Mouse (Mus musculus) intestine, embryonic 15.5 days (tissue): ENCODE data around the gene Ikzf1. TPM values are rescaled to one million over a fixed set of nuclear protein-coding genes. Genes with fewer than 3 reads are reported as not detected.
A peak's percentile ranks its signal among the peaks of the same experiment; 100 is the strongest.

Source experiments
- ATAC-seq: fragments of 200-750 bp; cut with Nextera tagmentation; 2 replicates; pipeline ENCODE4 v1.8.0; 2017; ENCODE audit warnings: moderate TSS enrichment, moderate library complexity
- H3K27ac ChIP-seq: fragments of 300-500 bp; sonication (generic); 2 replicates; pipeline ENCODE4 v1.5.1; 2015; ENCODE audit warnings: mild to moderate bottlenecking, inconsistent platforms
- H3K27me3 ChIP-seq: fragments of 300-500 bp; sonication (generic); replicated peaks from 2 replicates; pipeline ENCODE4 v1.6.1; 2015; ENCODE audit warnings: inconsistent platforms
- H3K36me3 ChIP-seq: fragments of 300-500 bp; sonication (generic); 2 replicates; pipeline ENCODE4 v1.6.1; 2015; ENCODE audit warnings: inconsistent platforms
- H3K4me1 ChIP-seq: fragments of 300-500 bp; sonication (generic); replicated peaks from 2 replicates; pipeline ENCODE4 v1.6.1; 2015; ENCODE audit warnings: inconsistent platforms
- H3K4me2 ChIP-seq: fragments of 300-500 bp; sonication (generic); replicated peaks from 2 replicates; pipeline ENCODE4 v1.6.1; 2015; ENCODE audit warnings: mild to moderate bottlenecking, inconsistent platforms
- H3K4me3 ChIP-seq: fragments of 300-500 bp; sonication (generic); replicated peaks from 2 replicates; pipeline ENCODE4 v1.5.1; 2015; ENCODE audit warnings: inconsistent platforms
- H3K9ac ChIP-seq: fragments of 300-500 bp; sonication (generic); 2 replicates; pipeline ENCODE4 v1.6.1; 2015; ENCODE audit warnings: inconsistent platforms
- H3K9me3 ChIP-seq: fragments of 300-500 bp; sonication (generic); 2 replicates; pipeline ENCODE4 v1.6.1; 2016; ENCODE audit warnings: inconsistent platforms
- WGBS: fragments of 180-500 bp; shearing (Covaris S2); methylation state at CpG from one replicate; pipeline ENCODE4 v1.1.7; 2015; 5-methylcytosine and 5-hydroxymethylcytosine counted together
- polyA plus RNA-seq: library from polyadenylated mRNA; unstranded; fragments of >200 nt; fragmentation: Nextera tagmentation; extraction: Ambion mirVana; gene quantifications from 2 replicates; pipeline ENCODE4 v1.2.1, GENCODE M21; 2015

Ikzf1 gene
- polyA plus RNA-seq, 1 experiment from 2014 or later = 1.5 TPM

DNA sequence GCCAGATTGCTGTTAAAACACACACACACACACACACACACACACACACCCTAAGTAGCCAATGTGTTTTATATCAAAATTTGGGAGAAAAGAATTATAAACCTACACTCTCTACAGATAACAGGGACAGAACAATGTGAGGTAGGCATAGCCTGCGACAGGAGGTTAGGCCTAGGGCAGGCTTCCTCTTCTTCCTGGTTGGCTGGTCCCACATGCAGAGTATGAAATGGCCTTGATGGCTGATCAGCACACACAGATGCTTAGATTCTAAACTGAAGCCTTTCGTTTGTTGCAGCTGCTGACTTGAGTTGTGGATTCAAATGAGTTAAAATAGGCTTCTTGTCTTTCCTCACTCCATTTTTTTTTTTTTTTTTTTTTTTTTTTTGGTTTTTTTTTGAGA, 93.0 kb downstream of the Ikzf1 start:
- Histone ChIP-seq H3K4me1 (no peaks in the 10 kb centered on the region), H3K27me3 (no peaks in the 10 kb centered on the region), H3K4me2 (no peak overlapping the region), H3K9ac (no peak overlapping the region), H3K4me3 (no peak overlapping the region), H3K36me3 (no peaks in the 10 kb centered on the region), H3K27ac (no peak overlapping the region), H3K9me3 (no peaks in the 10 kb centered on the region)
- 85% methylated on average over 2 of the region's 2 CpGs for WGBS
- no peak for ATAC-seq

DNA sequence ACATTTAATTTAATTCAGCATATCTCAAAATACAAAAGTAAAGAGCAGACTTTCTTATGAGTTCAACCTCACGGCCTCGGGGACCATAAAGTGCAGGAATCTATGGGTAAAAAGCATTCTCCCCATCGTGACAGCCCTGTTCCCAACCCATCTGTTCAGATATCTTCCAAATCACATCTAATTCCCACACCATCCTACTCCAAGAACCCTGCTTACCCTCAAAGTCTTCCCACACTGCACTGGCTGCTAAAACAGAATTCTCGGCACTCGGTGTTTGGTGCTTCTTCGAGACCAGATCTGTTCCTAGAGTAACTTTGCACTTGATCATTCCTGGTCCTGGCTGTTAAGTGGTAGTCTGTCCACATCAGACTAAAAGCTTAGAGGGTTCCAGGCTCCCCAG, 93.5 kb downstream of the Ikzf1 start:
- 94% methylated on average over 6 of the region's 6 CpGs for WGBS
- Histone ChIP-seq H3K4me3 (no peak overlapping the region), H3K27me3 (no peaks in the 10 kb centered on the region), H3K36me3 (no peaks in the 10 kb centered on the region), H3K4me2 (no peak overlapping the region), H3K9ac (no peak overlapping the region), H3K4me1 (no peaks in the 10 kb centered on the region), H3K9me3 (no peaks in the 10 kb centered on the region), H3K27ac (no peak overlapping the region)
- ATAC-seq = no peak

- no peak overlapping the region for H3K27ac ChIP-seq
- no peak overlapping the region for H3K4me3 ChIP-seq
- no peak overlapping the region for H3K4me2 ChIP-seq
- H3K9ac ChIP-seq = no peak overlapping the region
- no peaks in the 10 kb centered on the region for H3K9me3 ChIP-seq
- no peaks in the 10 kb centered on the region for H3K4me1 ChIP-seq
- no peaks in the 10 kb centered on the region for H3K27me3 ChIP-seq
- 83% methylated on average over 8 of the region's 8 CpGs for WGBS
- no peak for ATAC-seq
- H3K36me3 ChIP-seq = no peaks in the 10 kb centered on the region
These were observed 96.9 kb downstream of the Ikzf1 start for GRCm38 (mm10) chr11:11781728-11782127.

- WGBS = 58% methylated on average over 6 of the region's 6 CpGs
- no peak for ATAC-seq
- Histone ChIP-seq H3K27me3 (no peaks in the 10 kb centered on the region), H3K9me3 (no peaks in the 10 kb centered on the region), H3K9ac (0 out of 2 replicates have a peak overlapping the region, but pooled peaks have one; percentile 8), H3K4me1 (no peaks in the 10 kb centered on the region), H3K36me3 (no peaks in the 10 kb centered on the region), H3K27ac (no peak overlapping the region), H3K4me2 (no peak overlapping the region), H3K4me3 (no peak overlapping the region)
These were observed 100.7 kb downstream of the Ikzf1 start for GRCm38 (mm10) chr11:11785457-11785856.

DNA sequence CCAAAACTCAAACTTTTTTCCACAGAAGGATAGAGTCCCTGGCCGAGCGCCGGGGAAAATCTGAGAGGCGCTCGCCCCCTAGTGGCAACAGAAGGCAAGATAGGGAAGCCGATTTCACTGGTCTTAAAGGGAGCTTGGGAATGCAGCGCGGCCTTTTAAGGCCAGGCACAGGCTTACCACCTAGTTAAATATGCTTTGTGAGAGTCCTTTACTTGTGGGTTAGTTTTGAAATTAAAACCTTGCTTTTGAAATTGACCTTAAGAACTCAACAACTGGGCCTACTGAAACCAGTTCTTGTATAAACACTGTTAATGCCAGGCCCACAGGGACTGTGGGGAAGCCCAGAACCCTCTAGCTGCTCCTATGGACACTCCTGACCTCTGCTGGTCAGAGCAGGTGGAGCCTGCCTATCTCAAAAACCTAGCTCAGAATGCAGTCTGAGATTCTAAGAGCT, 103.7 kb downstream of the Ikzf1 start:
- no peaks in the 10 kb centered on the region for H3K4me1 ChIP-seq
- H3K9ac ChIP-seq = no peak overlapping the region
- H3K4me2 ChIP-seq = peak overlapping the region; percentile 40
- 1% methylated on average over 8 of the region's 8 CpGs for WGBS
- no peaks in the 10 kb centered on the region for H3K27me3 ChIP-seq
- no peak overlapping the region for H3K27ac ChIP-seq
- H3K4me3 ChIP-seq = no peak overlapping the region
- H3K9me3 ChIP-seq = no peaks in the 10 kb centered on the region
- ATAC-seq = peak; percentile 95
- H3K36me3 ChIP-seq = no peaks in the 10 kb centered on the region

GRCm38 (mm10) chr11:11794626-11795025, 109.8 kb downstream of the Ikzf1 start:
- 6% methylated on average over 1 of the region's 1 CpGs for WGBS
- Histone ChIP-seq H3K9ac (no peak overlapping the region), H3K4me2 (no peak overlapping the region), H3K4me3 (no peak overlapping the region), H3K36me3 (0 out of 2 replicates have a peak, but pooled peaks cover 3% of the 10 kb centered on the region), H3K27ac (no peak overlapping the region), H3K4me1 (no peaks in the 10 kb centered on the region), H3K9me3 (no peaks in the 10 kb centered on the region), H3K27me3 (no peaks in the 10 kb centered on the region)
- ATAC-seq = peak; percentile 88

GRCm38 (mm10) chr11:11798690-11799089, 113.9 kb downstream of the Ikzf1 start:
- no peak overlapping the region for H3K4me3 ChIP-seq
- 98% methylated on average over 1 of the region's 1 CpGs for WGBS
- H3K9me3 ChIP-seq = no peaks in the 10 kb centered on the region
- no peaks in the 10 kb centered on the region for H3K27me3 ChIP-seq
- no peak overlapping the region for H3K9ac ChIP-seq
- no peak overlapping the region for H3K27ac ChIP-seq
- ATAC-seq = no peak
- no peaks in the 10 kb centered on the region for H3K4me1 ChIP-seq
- H3K4me2 ChIP-seq = no peak overlapping the region
- H3K36me3 ChIP-seq = peaks cover 18% of the 10 kb centered on the region

- Histone ChIP-seq H3K4me1 (no peaks in the 10 kb centered on the region), H3K9me3 (no peaks in the 10 kb centered on the region), H3K9ac (no peak overlapping the region), H3K27ac (no peak overlapping the region), H3K36me3 (peaks cover 18% of the 10 kb centered on the region), H3K27me3 (no peaks in the 10 kb centered on the region), H3K4me2 (no peak overlapping the region), H3K4me3 (no peak overlapping the region)
- 94% methylated on average over 3 of the region's 3 CpGs for WGBS
- ATAC-seq = no peak
These were observed 115.5 kb downstream of the Ikzf1 start for GRCm38 (mm10) chr11:11800304-11800703.

DNA sequence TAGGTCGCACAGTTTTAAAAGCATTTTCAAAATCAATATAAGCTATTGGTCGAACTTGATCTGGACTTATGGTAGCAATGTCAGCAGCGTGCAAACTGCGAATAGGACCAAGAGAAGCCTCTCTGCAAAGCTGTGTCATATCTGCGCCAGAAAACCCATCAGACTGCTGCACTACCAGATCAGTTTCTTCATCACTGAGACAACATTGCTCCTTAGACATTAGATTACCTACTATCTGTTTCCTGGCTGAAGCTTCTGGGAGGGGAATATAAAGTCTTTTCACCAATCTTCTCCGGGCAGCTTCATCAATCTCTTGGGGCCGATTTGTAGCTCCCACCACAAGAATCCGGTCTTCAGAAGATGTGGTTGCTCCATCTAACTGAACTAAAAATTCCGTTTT, 116.3 kb downstream of the Ikzf1 start:
- no peaks in the 10 kb centered on the region for H3K4me1 ChIP-seq
- H3K4me2 ChIP-seq = no peak overlapping the region
- WGBS = 91% methylated on average over 9 of the region's 9 CpGs
- H3K9ac ChIP-seq = no peak overlapping the region
- no peaks in the 10 kb centered on the region for H3K9me3 ChIP-seq
- no peak overlapping the region for H3K27ac ChIP-seq
- no peaks in the 10 kb centered on the region for H3K27me3 ChIP-seq
- H3K36me3 ChIP-seq = peaks cover 18% of the 10 kb centered on the region
- H3K4me3 ChIP-seq = no peak overlapping the region
- no peak for ATAC-seq

DNA sequence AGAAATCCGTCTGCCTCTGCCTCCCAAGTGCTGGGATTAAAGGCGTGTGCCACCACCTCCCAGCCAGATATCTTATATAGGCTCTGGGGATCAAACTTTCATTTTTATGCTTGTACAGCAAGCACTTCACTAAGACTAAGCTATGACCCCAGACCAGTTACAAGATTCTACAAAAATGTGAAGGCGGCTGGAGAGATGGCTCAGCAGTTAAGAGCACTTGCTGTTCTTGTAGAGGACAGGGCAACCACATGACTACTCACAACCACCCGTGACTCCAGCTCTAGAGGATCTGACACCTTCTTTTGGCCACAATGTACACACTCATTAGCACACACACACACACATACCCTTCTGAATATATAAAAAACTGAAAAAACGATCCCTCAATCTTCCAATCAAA, 119.6 kb downstream of the Ikzf1 start:
- Histone ChIP-seq H3K27ac (no peak overlapping the region), H3K4me2 (no peak overlapping the region), H3K4me3 (no peak overlapping the region), H3K9ac (no peak overlapping the region), H3K4me1 (peaks cover 3% of the 10 kb centered on the region; the same call in 1 of the 2 replicates), H3K9me3 (no peaks in the 10 kb centered on the region), H3K36me3 (peaks cover 15% of the 10 kb centered on the region), H3K27me3 (no peaks in the 10 kb centered on the region)
- 87% methylated on average over 5 of the region's 5 CpGs for WGBS
- ATAC-seq = no peak

DNA sequence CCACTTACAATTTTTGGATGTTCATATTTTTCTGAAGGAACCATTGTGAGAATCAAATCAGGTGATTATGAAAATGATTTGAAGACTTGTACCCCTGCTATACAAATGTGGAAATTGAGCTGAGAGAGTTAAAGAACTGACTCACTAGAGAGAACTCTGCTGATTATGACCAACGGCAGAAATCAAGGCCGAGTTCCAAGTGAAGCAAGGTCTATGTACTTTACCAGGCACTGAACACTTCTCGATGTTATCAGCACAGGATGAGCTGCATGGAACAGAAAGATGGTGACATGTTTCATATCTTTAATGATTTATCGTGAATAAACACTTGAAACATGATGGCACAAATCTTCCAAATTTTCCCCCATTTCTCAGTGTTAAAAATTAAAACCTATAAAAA, 121.1 kb downstream of the Ikzf1 start:
- H3K4me1 ChIP-seq = peaks cover 9% of the 10 kb centered on the region; the same call in 1 of the 2 replicates
- 87% methylated on average over 4 of the region's 4 CpGs for WGBS
- no peak for ATAC-seq
- H3K27me3 ChIP-seq = no peaks in the 10 kb centered on the region
- H3K9ac ChIP-seq = no peak overlapping the region
- no peak overlapping the region for H3K4me2 ChIP-seq
- no peak overlapping the region for H3K27ac ChIP-seq
- H3K4me3 ChIP-seq = no peak overlapping the region
- H3K36me3 ChIP-seq = peaks cover 15% of the 10 kb centered on the region
- H3K9me3 ChIP-seq = no peaks in the 10 kb centered on the region

- peaks cover 9% of the 10 kb centered on the region; the same call in 1 of the 2 replicates for H3K4me1 ChIP-seq
- peak overlapping the region; percentile 88 for H3K4me2 ChIP-seq
- no peaks in the 10 kb centered on the region for H3K27me3 ChIP-seq
- peak overlapping the region; percentile 67 for H3K4me3 ChIP-seq
- H3K9ac ChIP-seq = peak overlapping the region; percentile 73
- ATAC-seq = peak; percentile 83
- WGBS = 7% methylated on average over 25 of the region's 25 CpGs
- H3K9me3 ChIP-seq = no peaks in the 10 kb centered on the region
- no peaks in the 10 kb centered on the region for H3K36me3 ChIP-seq
- H3K27ac ChIP-seq = peak overlapping the region; percentile 98; the same call in 1 of the 2 replicates
These were observed 123.4 kb downstream of the Ikzf1 start for GRCm38 (mm10) chr11:11808035-11808819.
